Mouse (Mus musculus) spleen, adult 2 months (tissue): ENCODE results near the gene Erbb4.

Source experiments
- CTCF ChIP-seq: fragments of 200-500 bp; IDR thresholded peaks from 2 replicates; pipeline ENCODE4 v1.5.1; 2011; ENCODE audit warnings: mild to moderate bottlenecking, inconsistent platforms; ENCODE audit not compliant: insufficient read depth, insufficient read length, insufficient replicate concordance; ENCODE audit errors: extremely low read depth
- POLR2A ChIP-seq: fragments of 200-500 bp; IDR thresholded peaks from 2 replicates; pipeline ENCODE4 v1.6.1; 2011; ENCODE audit warnings: low read depth, low read length, inconsistent platforms

DNA sequence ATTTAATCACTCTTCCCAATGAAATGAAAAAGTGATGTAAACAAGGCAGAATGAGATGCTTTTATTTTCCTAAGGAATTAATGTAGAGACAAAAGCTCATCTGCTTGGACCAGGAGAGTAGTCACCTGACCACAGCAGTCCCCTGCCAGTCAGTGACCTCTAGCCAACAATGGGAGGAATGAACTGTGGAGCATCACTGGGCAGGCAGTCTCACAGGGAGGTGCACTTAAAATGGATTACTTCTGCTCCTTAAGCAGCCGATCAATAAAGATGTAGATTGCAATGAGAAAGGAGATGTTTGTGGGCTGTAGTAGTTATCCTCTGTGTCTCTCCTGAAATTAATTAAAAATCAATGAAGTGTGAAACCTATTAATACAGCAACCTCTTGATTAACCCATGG lies 1018.2 kb downstream of the Erbb4 start:
- TF ChIP-seq POLR2A (no peak), CTCF (no peak)
